Mouse (Mus musculus): ENCODE results near the gene Pald1. TPM values are rescaled to one million over a fixed set of nuclear protein-coding genes. Genes with fewer than 3 reads are reported as not detected.

Gene Pald1
- polyA plus RNA-seq, 1 experiment from 2014 or later: 26.4 TPM

- H3K4me1 ChIP-seq (ENCODE audit: control insufficient read depth, insufficient read depth, low read length): no peaks in the 10 kb centered on the region
- no peaks in the 10 kb centered on the region for H3K27me3 ChIP-seq (ENCODE audit: control insufficient read depth, insufficient read depth, low read length)
- no peak overlapping the region for H3K4me2 ChIP-seq (ENCODE audit: low read depth)
- no peak overlapping the region for H3K4me3 ChIP-seq (ENCODE audit: low read depth, low read length)
- ATAC-seq (ENCODE audit: insufficient read depth, low FRiP score, low TSS enrichment) (no peak), DNase-seq (ENCODE audit: low spot score) (no peak)
- no peak overlapping the region for H3K9ac ChIP-seq (ENCODE audit: low read length)
- 87% methylated on average over 13 of the region's 13 CpGs for WGBS
- no peaks in the 10 kb centered on the region for H3K9me3 ChIP-seq (ENCODE audit: control insufficient read depth, low read length)
- H3K36me3 ChIP-seq (ENCODE audit: control insufficient read depth, insufficient read depth, low read length): no peaks in the 10 kb centered on the region
- H3K27ac ChIP-seq (ENCODE audit: low read depth, low read length): no peak overlapping the region
These were observed 77.3 kb downstream of the Pald1 start for GRCm38 (mm10) chr10:61305928-61306590.

GRCm38 (mm10) chr10:61304046-61304445, 79.3 kb downstream of the Pald1 start:
- Histone ChIP-seq H3K27me3 (ENCODE audit: control insufficient read depth, insufficient read depth, low read length) (no peaks in the 10 kb centered on the region), H3K27ac (ENCODE audit: low read depth, low read length) (no peak overlapping the region), H3K9me3 (ENCODE audit: control insufficient read depth, low read length) (no peaks in the 10 kb centered on the region), H3K4me1 (ENCODE audit: control insufficient read depth, insufficient read depth, low read length) (no peaks in the 10 kb centered on the region), H3K9ac (ENCODE audit: low read length) (no peak overlapping the region), H3K4me3 (ENCODE audit: low read depth, low read length) (no peak overlapping the region), H3K4me2 (ENCODE audit: low read depth) (no peak overlapping the region), H3K36me3 (ENCODE audit: control insufficient read depth, insufficient read depth, low read length) (no peaks in the 10 kb centered on the region)
- ATAC-seq (ENCODE audit: insufficient read depth, low FRiP score, low TSS enrichment): no peak
- 91% methylated on average over 6 of the region's 6 CpGs for whole genome bisulfite sequencing
- DNase-seq (ENCODE audit: low spot score): no peak

GRCm38 (mm10) chr10:61300996-61301395, 82.3 kb downstream of the Pald1 start:
- no peak overlapping the region for H3K27ac ChIP-seq (ENCODE audit: low read depth, low read length)
- no peaks in the 10 kb centered on the region for H3K9me3 ChIP-seq (ENCODE audit: control insufficient read depth, low read length)
- 87% methylated on average over 3 of the region's 3 CpGs for WGBS
- no peak overlapping the region for H3K4me3 ChIP-seq (ENCODE audit: low read depth, low read length)
- no peaks in the 10 kb centered on the region for H3K27me3 ChIP-seq (ENCODE audit: control insufficient read depth, insufficient read depth, low read length)
- no peaks in the 10 kb centered on the region for H3K4me1 ChIP-seq (ENCODE audit: control insufficient read depth, insufficient read depth, low read length)
- no peak overlapping the region for H3K9ac ChIP-seq (ENCODE audit: low read length)
- ATAC-seq (ENCODE audit: insufficient read depth, low FRiP score, low TSS enrichment) (no peak), DNase-seq (ENCODE audit: low spot score) (no peak)
- H3K4me2 ChIP-seq (ENCODE audit: low read depth): no peak overlapping the region
- no peaks in the 10 kb centered on the region for H3K36me3 ChIP-seq (ENCODE audit: control insufficient read depth, insufficient read depth, low read length)

GRCm38 (mm10) chr10:61297477-61297876, 85.9 kb downstream of the Pald1 start, which contains the start of gene Prf1:
Gene Prf1 (plus strand): TSS chr10:61297833.
- ATAC-seq (ENCODE audit: insufficient read depth, low FRiP score, low TSS enrichment): no peak
- WGBS: 87% methylated on average over 7 of the region's 7 CpGs
- H3K27ac ChIP-seq (ENCODE audit: low read depth, low read length): no peak within 1 kb of the TSS
- H3K9ac ChIP-seq (ENCODE audit: low read length): no peak within 1 kb of the TSS
- DNase-seq (ENCODE audit: low spot score): no peak
- H3K4me2 ChIP-seq (ENCODE audit: low read depth): no peak within 1 kb of the TSS
- no peaks in the 10 kb centered on the region for H3K9me3 ChIP-seq (ENCODE audit: control insufficient read depth, low read length)
- no peak within 1 kb of the TSS for H3K4me3 ChIP-seq (ENCODE audit: low read depth, low read length)
- H3K36me3 ChIP-seq (ENCODE audit: control insufficient read depth, insufficient read depth, low read length): no peaks in the 10 kb centered on the region
- H3K27me3 ChIP-seq (ENCODE audit: control insufficient read depth, insufficient read depth, low read length): no peaks in the 10 kb centered on the region
- H3K4me1 ChIP-seq (ENCODE audit: control insufficient read depth, insufficient read depth, low read length): no peaks in the 10 kb centered on the region

- no peak for DNase-seq (ENCODE audit: low spot score)
- no peak for ATAC-seq (ENCODE audit: insufficient read depth, low FRiP score, low TSS enrichment)
- Histone ChIP-seq H3K27ac (ENCODE audit: low read depth, low read length) (no peak overlapping the region), H3K9ac (ENCODE audit: low read length) (no peak overlapping the region), H3K36me3 (ENCODE audit: control insufficient read depth, insufficient read depth, low read length) (no peaks in the 10 kb centered on the region), H3K4me2 (ENCODE audit: low read depth) (no peak overlapping the region), H3K4me3 (ENCODE audit: low read depth, low read length) (no peak overlapping the region), H3K27me3 (ENCODE audit: control insufficient read depth, insufficient read depth, low read length) (no peaks in the 10 kb centered on the region), H3K4me1 (ENCODE audit: control insufficient read depth, insufficient read depth, low read length) (no peaks in the 10 kb centered on the region), H3K9me3 (ENCODE audit: control insufficient read depth, low read length) (no peaks in the 10 kb centered on the region)
- WGBS: 82% methylated on average over 8 of the region's 8 CpGs
These were observed 86.5 kb downstream of the Pald1 start for GRCm38 (mm10) chr10:61296713-61297445.

- no peak for ATAC-seq (ENCODE audit: insufficient read depth, low FRiP score, low TSS enrichment)
- 84% methylated on average over 8 of the region's 8 CpGs for WGBS
- no peaks in the 10 kb centered on the region for H3K27me3 ChIP-seq (ENCODE audit: control insufficient read depth, insufficient read depth, low read length)
These were observed 89.1 kb downstream of the Pald1 start for GRCm38 (mm10) chr10:61294242-61294641.

GRCm38 (mm10) chr10:61290479-61290878, 92.9 kb downstream of the Pald1 start:
- no peaks in the 10 kb centered on the region for H3K27me3 ChIP-seq (ENCODE audit: control insufficient read depth, insufficient read depth, low read length)
- ATAC-seq (ENCODE audit: insufficient read depth, low FRiP score, low TSS enrichment) (no peak), DNase-seq (ENCODE audit: low spot score) (no peak)
- H3K9me3 ChIP-seq (ENCODE audit: control insufficient read depth, low read length): no peaks in the 10 kb centered on the region
- H3K27ac ChIP-seq (ENCODE audit: low read depth, low read length): no peak overlapping the region
- H3K4me1 ChIP-seq (ENCODE audit: control insufficient read depth, insufficient read depth, low read length): no peaks in the 10 kb centered on the region
- no peaks in the 10 kb centered on the region for H3K36me3 ChIP-seq (ENCODE audit: control insufficient read depth, insufficient read depth, low read length)
- WGBS: 51% methylated on average over 2 of the region's 2 CpGs
- H3K9ac ChIP-seq (ENCODE audit: low read length): no peak overlapping the region
- no peak overlapping the region for H3K4me2 ChIP-seq (ENCODE audit: low read depth)
- H3K4me3 ChIP-seq (ENCODE audit: low read depth, low read length): no peak overlapping the region

More at GRCm38 (mm10) chr10:61294242-61294641, 89.1 kb downstream of the Pald1 start:
- Histone ChIP-seq H3K4me3 (ENCODE audit: low read depth, low read length) (no peak overlapping the region), H3K36me3 (ENCODE audit: control insufficient read depth, insufficient read depth, low read length) (no peaks in the 10 kb centered on the region), H3K4me2 (ENCODE audit: low read depth) (no peak overlapping the region), H3K9ac (ENCODE audit: low read length) (no peak overlapping the region), H3K9me3 (ENCODE audit: control insufficient read depth, low read length) (no peaks in the 10 kb centered on the region), H3K27ac (ENCODE audit: low read depth, low read length) (no peak overlapping the region), H3K4me1 (ENCODE audit: control insufficient read depth, insufficient read depth, low read length) (no peaks in the 10 kb centered on the region)
- DNase-seq (ENCODE audit: low spot score): no peak

- Histone ChIP-seq H3K4me3 (ENCODE audit: low read depth, low read length) (no peak overlapping the region), H3K36me3 (ENCODE audit: control insufficient read depth, insufficient read depth, low read length) (no peaks in the 10 kb centered on the region), H3K4me2 (ENCODE audit: low read depth) (no peak overlapping the region), H3K4me1 (ENCODE audit: control insufficient read depth, insufficient read depth, low read length) (no peaks in the 10 kb centered on the region), H3K9ac (ENCODE audit: low read length) (no peak overlapping the region), H3K27me3 (ENCODE audit: control insufficient read depth, insufficient read depth, low read length) (no peaks in the 10 kb centered on the region), H3K27ac (ENCODE audit: low read depth, low read length) (no peak overlapping the region), H3K9me3 (ENCODE audit: control insufficient read depth, low read length) (no peaks in the 10 kb centered on the region)
- no peak for DNase-seq (ENCODE audit: low spot score)
- WGBS: 89% methylated on average over 2 of the region's 2 CpGs
- ATAC-seq (ENCODE audit: insufficient read depth, low FRiP score, low TSS enrichment): no peak
These were observed 93.3 kb downstream of the Pald1 start for GRCm38 (mm10) chr10:61290016-61290415.

- H3K4me1 ChIP-seq (ENCODE audit: control insufficient read depth, insufficient read depth, low read length): no peaks in the 10 kb centered on the region
These were observed 97.1 kb downstream of the Pald1 start for GRCm38 (mm10) chr10:61286246-61286645.

More at GRCm38 (mm10) chr10:61286246-61286645, 97.1 kb downstream of the Pald1 start:
- no peaks in the 10 kb centered on the region for H3K9me3 ChIP-seq (ENCODE audit: control insufficient read depth, low read length)
- 75% methylated on average over 7 of the region's 7 CpGs for WGBS
- no peak overlapping the region for H3K9ac ChIP-seq (ENCODE audit: low read length)
- no peak overlapping the region for H3K4me3 ChIP-seq (ENCODE audit: low read depth, low read length)
- no peaks in the 10 kb centered on the region for H3K27me3 ChIP-seq (ENCODE audit: control insufficient read depth, insufficient read depth, low read length)
- no peak for DNase-seq (ENCODE audit: low spot score)
- ATAC-seq (ENCODE audit: insufficient read depth, low FRiP score, low TSS enrichment): no peak
- H3K36me3 ChIP-seq (ENCODE audit: control insufficient read depth, insufficient read depth, low read length): no peaks in the 10 kb centered on the region
- no peak overlapping the region for H3K27ac ChIP-seq (ENCODE audit: low read depth, low read length)
- H3K4me2 ChIP-seq (ENCODE audit: low read depth): no peak overlapping the region

Measured in neural tube, embryonic 11.5 days (tissue).